Mouse (Mus musculus): Measurements from ENCODE around the gene Grb10. TPM values are rescaled to one million over a fixed set of nuclear protein-coding genes. Genes with fewer than 3 reads are reported as not detected.

Grb10 gene
- polyA plus RNA-seq, 1 experiment from 2014 or later, result 380 TPM

DNA sequence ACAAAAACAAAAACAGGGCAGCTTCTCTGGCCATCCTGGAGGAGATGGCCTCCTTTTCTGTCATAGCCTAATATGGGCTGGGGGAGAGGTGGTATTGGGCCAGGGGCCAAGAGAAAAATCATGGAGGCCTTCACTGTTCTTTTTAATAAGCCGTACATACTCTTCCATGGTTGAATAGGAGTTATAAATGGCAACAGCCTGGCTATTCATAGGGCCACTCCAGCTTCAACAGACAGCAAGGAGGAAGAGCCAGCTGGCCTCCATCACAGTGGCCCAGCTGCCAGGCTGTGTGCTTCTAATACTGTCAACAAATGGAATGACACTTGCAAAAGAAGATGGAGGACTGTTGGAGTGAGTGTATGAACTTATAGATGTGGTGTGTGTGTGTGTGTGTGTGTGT lies 41.4 kb downstream of the Grb10 start:
- no peak overlapping the region for H3K4me2 ChIP-seq (replicated peaks; ENCODE audit: low read depth, low read length)
- no peak overlapping the region for H3K27ac ChIP-seq (ENCODE audit: low read length)
- H3K4me3 ChIP-seq (ENCODE audit: low read depth, low read length), result no peak overlapping the region
- no peak overlapping the region for H3K9ac ChIP-seq (replicated peaks; ENCODE audit: low read depth, low read length)
- H3K9me3 ChIP-seq (ENCODE audit: control insufficient read depth, low read depth, low read length), result no peaks in the 10 kb centered on the region
- WGBS, result 54% methylated on average over 1 of the region's 1 CpGs
- H3K27me3 ChIP-seq (ENCODE audit: control insufficient read depth, insufficient read depth, low read length), result no peaks in the 10 kb centered on the region
- peaks cover 6% of the 10 kb centered on the region; the same call in 1 of the 2 replicates for H3K36me3 ChIP-seq (ENCODE audit: control insufficient read depth, insufficient read depth, low read length)
- no peaks in the 10 kb centered on the region for H3K4me1 ChIP-seq (ENCODE audit: control insufficient read depth, insufficient read depth, low read length)
- ATAC-seq (ENCODE audit: insufficient number of reproducible peaks, insufficient read depth, low FRiP score, low read depth), result no peak

DNA sequence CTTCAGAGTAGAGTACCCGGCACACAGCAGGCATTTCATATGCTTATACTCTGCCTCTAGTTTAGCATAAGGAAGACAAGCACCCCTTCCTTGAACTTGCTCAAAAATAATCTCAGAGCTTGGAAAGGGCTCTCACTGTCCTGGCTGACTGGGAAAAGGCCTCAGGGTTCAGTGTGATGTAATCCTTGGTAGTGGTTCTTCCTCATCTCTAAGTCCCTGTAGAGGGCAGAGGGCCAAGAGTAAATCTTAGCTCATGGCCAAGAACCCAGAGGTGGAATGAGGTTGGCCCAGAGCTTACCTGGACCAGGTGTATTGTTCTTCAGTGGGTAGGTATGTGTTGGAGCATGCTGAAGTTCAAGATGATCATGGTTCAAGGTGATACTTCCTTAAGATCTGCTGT lies 43.1 kb downstream of the Grb10 start:
- no peaks in the 10 kb centered on the region for H3K9me3 ChIP-seq (ENCODE audit: control insufficient read depth, low read depth, low read length)
- no peaks in the 10 kb centered on the region for H3K36me3 ChIP-seq (ENCODE audit: control insufficient read depth, insufficient read depth, low read length)
- no peaks in the 10 kb centered on the region for H3K4me1 ChIP-seq (ENCODE audit: control insufficient read depth, insufficient read depth, low read length)
- H3K27ac ChIP-seq (ENCODE audit: low read length), result no peak overlapping the region
- no peak for ATAC-seq (ENCODE audit: insufficient number of reproducible peaks, insufficient read depth, low FRiP score, low read depth)
- H3K9ac ChIP-seq (replicated peaks; ENCODE audit: low read depth, low read length), result no peak overlapping the region
- 92% methylated on average over 1 of the region's 1 CpGs for WGBS
- H3K27me3 ChIP-seq (ENCODE audit: control insufficient read depth, insufficient read depth, low read length), result no peaks in the 10 kb centered on the region
- no peak overlapping the region for H3K4me2 ChIP-seq (replicated peaks; ENCODE audit: low read depth, low read length)
- no peak overlapping the region for H3K4me3 ChIP-seq (ENCODE audit: low read depth, low read length)

DNA sequence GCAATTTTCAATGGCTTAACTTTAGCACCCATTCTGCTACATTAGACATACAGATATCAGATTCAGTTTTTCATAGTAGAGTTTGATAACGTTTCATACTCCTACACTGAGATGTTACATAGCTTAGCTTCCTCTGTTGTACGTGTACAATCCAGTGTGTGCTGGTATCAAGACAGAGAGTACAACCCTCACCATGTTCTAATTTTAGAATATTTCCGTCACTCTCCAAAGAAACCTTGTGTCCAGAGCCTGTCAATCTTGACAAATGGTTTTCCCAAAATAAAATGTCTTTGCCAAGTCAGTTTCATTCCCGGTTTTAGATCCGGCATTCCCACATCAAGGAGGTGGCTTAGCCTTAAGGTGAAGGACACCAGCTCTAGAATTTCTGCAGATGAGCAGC lies 44.7 kb downstream of the Grb10 start:
- Histone ChIP-seq H3K9ac (replicated peaks; ENCODE audit: low read depth, low read length) (no peak overlapping the region), H3K27me3 (ENCODE audit: control insufficient read depth, insufficient read depth, low read length) (no peaks in the 10 kb centered on the region), H3K9me3 (ENCODE audit: control insufficient read depth, low read depth, low read length) (no peaks in the 10 kb centered on the region), H3K4me3 (ENCODE audit: low read depth, low read length) (no peak overlapping the region), H3K4me1 (ENCODE audit: control insufficient read depth, insufficient read depth, low read length) (no peaks in the 10 kb centered on the region), H3K36me3 (ENCODE audit: control insufficient read depth, insufficient read depth, low read length) (no peaks in the 10 kb centered on the region), H3K4me2 (replicated peaks; ENCODE audit: low read depth, low read length) (no peak overlapping the region), H3K27ac (ENCODE audit: low read length) (no peak overlapping the region)
- 72% methylated on average over 5 of the region's 5 CpGs for WGBS
- ATAC-seq (ENCODE audit: insufficient number of reproducible peaks, insufficient read depth, low FRiP score, low read depth), result no peak

DNA sequence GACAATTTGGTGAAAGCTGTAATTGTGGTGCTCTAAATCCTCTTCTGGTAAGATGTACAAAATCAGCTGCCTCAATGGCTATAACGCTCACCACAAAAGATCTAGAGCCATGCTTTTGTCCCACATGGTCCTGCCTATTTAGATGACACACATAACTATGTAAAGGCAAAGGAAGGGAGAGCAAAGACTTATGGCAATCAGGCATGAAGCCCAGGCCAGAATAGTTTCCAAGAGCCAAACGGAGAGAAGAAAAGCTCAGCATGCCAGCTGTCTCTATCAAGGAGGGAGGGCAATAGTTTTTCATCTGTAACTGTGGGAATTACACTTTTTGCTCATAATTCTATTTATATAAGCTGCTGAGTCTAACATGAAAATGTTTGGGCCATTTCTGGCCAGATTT lies 45.3 kb downstream of the Grb10 start:
- H3K27me3 ChIP-seq (ENCODE audit: control insufficient read depth, insufficient read depth, low read length), result no peaks in the 10 kb centered on the region
- no peaks in the 10 kb centered on the region for H3K4me1 ChIP-seq (ENCODE audit: control insufficient read depth, insufficient read depth, low read length)
- H3K27ac ChIP-seq (ENCODE audit: low read length), result no peak overlapping the region
- H3K4me3 ChIP-seq (ENCODE audit: low read depth, low read length), result no peak overlapping the region
- H3K9ac ChIP-seq (replicated peaks; ENCODE audit: low read depth, low read length), result no peak overlapping the region
- ATAC-seq (ENCODE audit: insufficient number of reproducible peaks, insufficient read depth, low FRiP score, low read depth), result no peak
- H3K4me2 ChIP-seq (replicated peaks; ENCODE audit: low read depth, low read length), result no peak overlapping the region
- WGBS, result 82% methylated on average over 2 of the region's 2 CpGs
- H3K9me3 ChIP-seq (ENCODE audit: control insufficient read depth, low read depth, low read length), result no peaks in the 10 kb centered on the region
- H3K36me3 ChIP-seq (ENCODE audit: control insufficient read depth, insufficient read depth, low read length), result no peaks in the 10 kb centered on the region

DNA sequence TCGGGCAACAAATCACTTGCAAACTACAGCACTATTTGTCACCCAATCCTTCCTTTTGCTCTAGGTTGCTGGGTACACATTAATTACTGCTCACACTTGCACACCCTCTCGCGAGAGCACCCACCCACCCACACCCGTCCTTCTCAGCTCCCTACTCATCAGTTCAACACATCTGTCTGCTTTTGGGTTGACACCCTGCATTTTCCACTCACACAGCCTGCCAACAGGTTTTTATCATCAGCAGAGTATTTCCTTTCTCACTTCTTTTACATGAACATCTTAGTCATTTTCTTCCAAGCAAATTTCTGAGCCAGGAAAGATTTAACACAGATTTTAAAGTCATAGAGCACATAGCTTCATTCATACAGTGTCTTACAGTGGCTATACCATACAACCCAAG lies 48.6 kb downstream of the Grb10 start:
- ATAC-seq (ENCODE audit: insufficient number of reproducible peaks, insufficient read depth, low FRiP score, low read depth), result no peak
- WGBS, result 85% methylated on average over 4 of the region's 4 CpGs
- Histone ChIP-seq H3K27me3 (ENCODE audit: control insufficient read depth, insufficient read depth, low read length) (no peaks in the 10 kb centered on the region), H3K4me2 (replicated peaks; ENCODE audit: low read depth, low read length) (no peak overlapping the region), H3K9ac (replicated peaks; ENCODE audit: low read depth, low read length) (no peak overlapping the region), H3K9me3 (ENCODE audit: control insufficient read depth, low read depth, low read length) (no peaks in the 10 kb centered on the region), H3K27ac (ENCODE audit: low read length) (no peak overlapping the region), H3K4me1 (ENCODE audit: control insufficient read depth, insufficient read depth, low read length) (no peaks in the 10 kb centered on the region), H3K36me3 (ENCODE audit: control insufficient read depth, insufficient read depth, low read length) (0 out of 2 replicates have a peak, but pooled peaks cover 2% of the 10 kb centered on the region), H3K4me3 (ENCODE audit: low read depth, low read length) (no peak overlapping the region)

DNA sequence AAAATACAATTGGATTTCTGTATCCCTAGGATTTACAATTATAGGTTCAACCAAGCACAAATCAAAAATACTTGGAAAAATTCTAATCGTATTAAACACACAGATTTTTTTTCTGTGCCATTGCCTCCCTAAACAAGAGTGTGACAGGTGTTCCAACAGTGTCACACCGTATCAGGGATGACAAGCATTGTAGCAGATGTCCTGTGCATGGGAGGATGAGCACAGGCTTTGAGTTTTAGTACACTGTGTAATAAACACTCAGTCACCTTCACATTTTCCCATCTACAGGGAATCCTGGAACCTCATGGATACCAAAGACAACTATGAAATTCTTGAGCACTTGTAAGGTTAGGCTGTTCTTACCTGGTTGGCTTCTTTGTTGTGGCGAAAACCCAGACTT lies 51.2 kb downstream of the Grb10 start:
- Histone ChIP-seq H3K9ac (replicated peaks; ENCODE audit: low read depth, low read length) (no peak overlapping the region), H3K27ac (ENCODE audit: low read length) (no peak overlapping the region), H3K9me3 (ENCODE audit: control insufficient read depth, low read depth, low read length) (no peaks in the 10 kb centered on the region), H3K27me3 (ENCODE audit: control insufficient read depth, insufficient read depth, low read length) (no peaks in the 10 kb centered on the region), H3K4me3 (ENCODE audit: low read depth, low read length) (no peak overlapping the region), H3K36me3 (ENCODE audit: control insufficient read depth, insufficient read depth, low read length) (peaks cover 5% of the 10 kb centered on the region; the same call in 1 of the 2 replicates), H3K4me1 (ENCODE audit: control insufficient read depth, insufficient read depth, low read length) (no peaks in the 10 kb centered on the region), H3K4me2 (replicated peaks; ENCODE audit: low read depth, low read length) (no peak overlapping the region)
- ATAC-seq (ENCODE audit: insufficient number of reproducible peaks, insufficient read depth, low FRiP score, low read depth), result no peak
- WGBS, result 88% methylated on average over 3 of the region's 3 CpGs

DNA sequence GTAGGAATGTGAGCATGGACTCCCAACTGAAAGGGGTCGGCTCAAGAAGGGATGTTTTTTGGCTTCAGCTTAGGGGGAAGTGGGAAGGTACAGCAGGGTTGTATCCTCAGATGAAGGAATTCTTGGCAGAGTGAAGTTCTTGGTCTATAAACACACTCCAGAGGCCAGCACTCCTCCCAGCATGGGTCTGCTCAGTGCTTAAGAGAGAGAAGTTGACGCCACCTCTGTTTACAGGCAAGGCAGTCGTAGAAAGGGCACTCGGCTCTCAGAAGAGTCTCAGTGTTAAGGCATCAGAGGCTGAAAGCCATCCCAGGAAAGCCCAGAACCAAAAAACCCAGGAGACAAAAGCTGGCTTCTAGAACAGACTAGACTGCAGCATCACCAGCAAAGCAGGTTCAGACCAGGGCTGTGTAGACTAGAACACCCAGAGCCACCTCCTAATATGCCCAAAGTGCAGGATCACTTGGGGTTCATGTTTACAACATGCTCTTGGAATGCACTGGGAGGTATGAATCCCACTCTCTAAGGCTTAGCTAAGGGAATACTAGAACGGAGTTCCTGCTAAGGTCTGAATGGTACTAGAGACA lies 59.8 kb downstream of the Grb10 start:
- H3K9ac ChIP-seq (replicated peaks; ENCODE audit: low read depth, low read length), result no peak overlapping the region
- H3K27ac ChIP-seq (ENCODE audit: low read length), result no peak overlapping the region
- no peaks in the 10 kb centered on the region for H3K27me3 ChIP-seq (ENCODE audit: control insufficient read depth, insufficient read depth, low read length)
- no peaks in the 10 kb centered on the region for H3K9me3 ChIP-seq (ENCODE audit: control insufficient read depth, low read depth, low read length)
- 0 out of 2 replicates have a peak, but pooled peaks cover 2% of the 10 kb centered on the region for H3K4me1 ChIP-seq (ENCODE audit: control insufficient read depth, insufficient read depth, low read length)
- no peak for ATAC-seq (ENCODE audit: insufficient number of reproducible peaks, insufficient read depth, low FRiP score, low read depth)
- 43% methylated on average over 5 of the region's 5 CpGs for WGBS
- H3K36me3 ChIP-seq (ENCODE audit: control insufficient read depth, insufficient read depth, low read length), result no peaks in the 10 kb centered on the region; the same call in 1 of the 2 replicates
- no peak overlapping the region for H3K4me3 ChIP-seq (ENCODE audit: low read depth, low read length)
- no peak overlapping the region for H3K4me2 ChIP-seq (replicated peaks; ENCODE audit: low read depth, low read length)

DNA sequence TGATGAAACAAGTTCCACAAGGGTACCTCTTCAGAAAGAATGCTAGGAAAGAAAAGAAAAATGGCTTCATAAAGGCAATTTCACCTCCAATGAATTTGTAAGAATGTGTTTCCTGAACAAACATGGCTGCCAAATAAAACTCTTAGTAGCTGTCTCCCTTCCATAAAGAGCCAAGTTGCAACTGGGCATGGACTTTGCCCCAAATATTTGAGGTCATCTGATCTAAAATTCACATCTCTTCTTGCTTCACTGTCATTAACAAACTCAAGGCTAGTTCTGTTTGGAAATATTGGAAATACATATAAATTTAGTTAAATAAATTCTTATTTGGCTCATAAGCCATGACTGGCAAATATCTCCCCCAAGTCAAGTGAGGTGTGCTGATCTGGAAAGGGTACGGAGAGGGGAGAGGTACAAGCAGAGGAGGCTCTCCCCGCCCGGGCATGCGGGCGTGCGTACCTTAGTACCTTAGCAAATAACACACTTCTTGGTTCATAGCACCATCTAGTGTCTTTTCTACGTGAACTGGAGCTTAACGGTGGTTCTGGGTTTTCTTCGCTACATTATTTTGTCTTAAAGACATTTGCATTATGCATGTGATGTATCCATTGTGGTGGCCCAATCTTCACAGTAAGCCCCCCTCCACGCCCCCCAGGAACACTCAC lies 63.8 kb downstream of the Grb10 start:
- no peak for ATAC-seq (ENCODE audit: insufficient number of reproducible peaks, insufficient read depth, low FRiP score, low read depth)

More for the DNA sequence above, 63.8 kb downstream of the Grb10 start:
- peaks cover 16% of the 10 kb centered on the region for H3K36me3 ChIP-seq (ENCODE audit: control insufficient read depth, insufficient read depth, low read length)
- peaks cover 3% of the 10 kb centered on the region; the same call in 1 of the 2 replicates for H3K4me1 ChIP-seq (ENCODE audit: control insufficient read depth, insufficient read depth, low read length)
- H3K4me3 ChIP-seq (ENCODE audit: low read depth, low read length), result no peak overlapping the region
- H3K27ac ChIP-seq (ENCODE audit: low read length), result no peak overlapping the region
- H3K4me2 ChIP-seq (replicated peaks; ENCODE audit: low read depth, low read length), result no peak overlapping the region
- no peaks in the 10 kb centered on the region for H3K27me3 ChIP-seq (ENCODE audit: control insufficient read depth, insufficient read depth, low read length)
- no peak overlapping the region for H3K9ac ChIP-seq (replicated peaks; ENCODE audit: low read depth, low read length)
- no peaks in the 10 kb centered on the region for H3K9me3 ChIP-seq (ENCODE audit: control insufficient read depth, low read depth, low read length)
- WGBS, result 33% methylated on average over 10 of the region's 10 CpGs

All from stomach, embryonic 14.5 days (tissue).